19 mouse cellular contexts compared by ENCODE assay signal in genomic region chrX:48683857-48684256, GRCm38 (mm10). TPM values are rescaled to one million over a fixed set of nuclear protein-coding genes. Genes with fewer than 3 reads are reported as not detected.
"Had no signal": no experiment of that assay in that cellular context is flagged by ENCODE, and none has a peak within 500 bp of the region (broad histone marks: within the 10 kb centered on the region; RNA-seq: fewer than 3 reads in every experiment).

No protein-coding gene starts in this region.

- H3K4me1 ChIP-seq: heart, embryonic 13.5 days; heart, embryonic 15.5 days; hindbrain, embryonic 13.5 days; hindbrain, embryonic 15.5 days; kidney, embryonic 15.5 days; limb, embryonic 10.5 days; limb, embryonic 12.5 days had no signal

- H3K4me2 ChIP-seq: heart, embryonic 11.5 days; heart, embryonic 13.5 days; heart, embryonic 15.5 days; hindbrain, embryonic 13.5 days; hindbrain, embryonic 15.5 days; kidney, embryonic 15.5 days; limb, embryonic 12.5 days had no signal

- H3K27ac ChIP-seq: heart, adult 2 months; heart, embryonic 13.5 days; heart, embryonic 15.5 days; hindbrain, embryonic 13.5 days; hindbrain, embryonic 15.5 days; hindbrain, postnatal 0 days; kidney, embryonic 15.5 days; kidney, postnatal 0 days; layer of hippocampus, adult 2 months; left cerebral cortex, adult 2 months; limb, embryonic 10.5 days; limb, embryonic 12.5 days had no signal

- H3K4me3 ChIP-seq: heart, adult 2 months; heart, embryonic 13.5 days; heart, embryonic 15.5 days; hindbrain, embryonic 13.5 days; hindbrain, embryonic 15.5 days; kidney, embryonic 15.5 days; layer of hippocampus, adult 2 months; left cerebral cortex, adult 2 months; limb, embryonic 10.5 days; limb, embryonic 12.5 days had no signal

- H3K36me3 ChIP-seq: heart, embryonic 13.5 days; heart, embryonic 15.5 days; hindbrain, embryonic 13.5 days; hindbrain, embryonic 15.5 days; kidney, embryonic 15.5 days; limb, embryonic 10.5 days; limb, embryonic 12.5 days had no signal

- ATAC-seq: hindbrain, postnatal 0 days; intestine, embryonic 16.5 days had no signal

- H3K9me3 ChIP-seq: heart, embryonic 13.5 days; heart, embryonic 15.5 days; hindbrain, embryonic 13.5 days; hindbrain, embryonic 15.5 days; kidney, embryonic 15.5 days; limb, embryonic 10.5 days; limb, embryonic 12.5 days had no signal

- H3K9ac ChIP-seq: heart, embryonic 13.5 days; heart, embryonic 15.5 days; hindbrain, embryonic 13.5 days; hindbrain, embryonic 15.5 days; kidney, embryonic 15.5 days; limb, embryonic 12.5 days had no signal

- H3K27me3 ChIP-seq: heart, embryonic 13.5 days; heart, embryonic 15.5 days; hindbrain, embryonic 13.5 days; hindbrain, embryonic 15.5 days; kidney, embryonic 15.5 days; limb, embryonic 12.5 days had no signal

RNA-seq across cellular contexts. Expression of gene Gpr119, which starts 9.6 kb away (rescaled TPM):
- polyA plus RNA-seq: gonadal fat pad, adult 2 months; heart, embryonic 11.5 days; heart, embryonic 13.5 days; heart, embryonic 15.5 days; heart, postnatal 0 days; hindbrain, embryonic 11.5 days; hindbrain, embryonic 13.5 days; hindbrain, embryonic 15.5 days; hindbrain, postnatal 0 days; kidney, adult 2 months; kidney, embryonic 15.5 days; kidney, postnatal 0 days; limb, embryonic 10.5 days; limb, embryonic 12.5 days; limb, embryonic 14.5 days had no signal
